Mouse (Mus musculus): ENCODE data around the gene Gm10277. TPM values are rescaled to one million over a fixed set of nuclear protein-coding genes. Genes with fewer than 3 reads are reported as not detected.
A peak's percentile ranks its signal among the peaks of the same experiment; 100 is the strongest.

Gene Gm10277
- polyA plus RNA-seq (2016; fragmentation: Nextera tagmentation; extraction: Ambion mirVana): 1.1 and 1.4 TPM in 2 replicates

DNA sequence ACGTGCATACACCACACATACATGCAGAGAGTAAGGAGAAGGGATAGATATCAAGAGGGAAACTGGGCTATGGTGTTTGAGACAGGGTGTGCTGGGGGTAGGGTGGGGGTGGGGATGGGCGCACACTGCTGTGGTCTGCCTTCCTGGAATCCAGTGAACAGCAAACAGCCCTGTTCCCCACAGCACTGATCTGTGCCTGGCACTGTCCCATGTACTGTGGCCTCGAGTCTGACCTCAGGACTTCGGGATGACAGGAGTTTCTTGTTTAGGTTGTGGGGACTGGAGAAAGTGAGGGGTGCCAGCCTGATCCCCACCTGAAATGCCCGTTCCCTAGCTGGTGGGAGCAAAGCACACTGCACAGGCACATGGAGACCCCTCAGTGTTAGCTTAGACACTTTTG is at the start of gene Gm10277:
TSS of gene Gm10277 (minus strand) at position 41 of the 400 bp plus-strand sequence.
- 85% methylated on average over 5 of the region's 5 CpGs for WGBS
- H3K4me1 ChIP-seq: peaks cover 62% of the 10 kb centered on the region
- H3K27ac ChIP-seq: peak within 1 kb of the TSS; percentile 74; the same call in 1 of the 2 replicates

DNA sequence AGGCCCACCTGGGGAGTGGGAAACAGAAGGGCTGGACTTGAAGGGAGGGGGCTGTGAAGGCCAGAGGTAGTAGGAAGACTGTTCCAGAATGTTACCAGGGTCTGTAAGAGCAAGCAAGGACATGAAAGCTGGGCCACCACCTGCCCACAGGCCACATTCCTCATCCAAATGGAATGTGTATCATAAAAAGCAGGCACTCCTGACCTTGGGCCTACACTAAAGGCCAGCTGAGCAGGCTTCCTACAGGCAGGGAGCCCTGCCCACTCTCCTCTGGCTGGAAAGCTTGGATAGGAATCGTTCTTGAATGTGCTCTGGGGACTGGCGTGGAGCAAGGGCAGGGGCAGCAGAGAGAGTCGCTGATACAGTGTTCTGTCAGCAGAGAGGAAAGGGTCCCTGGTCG is 49.2 kb upstream of the Gm10277 start:
- peaks cover 71% of the 10 kb centered on the region for H3K36me3 ChIP-seq
- no peak overlapping the region; the same call in 1 of the 2 replicates for H3K27ac ChIP-seq

More for the DNA sequence above, at the start of gene Gm10277:
- H3K36me3 ChIP-seq: peaks cover 9% of the 10 kb centered on the region
- DNase-seq (ENCODE audit: low spot score): no peak
- no peaks in the 10 kb centered on the region for H3K27me3 ChIP-seq (ENCODE audit: low read depth, poor library complexity, severe bottlenecking)
- H3K9me3 ChIP-seq (replicated peaks): no peaks in the 10 kb centered on the region
- no peak within 1 kb of the TSS for H3K4me3 ChIP-seq

DNA sequence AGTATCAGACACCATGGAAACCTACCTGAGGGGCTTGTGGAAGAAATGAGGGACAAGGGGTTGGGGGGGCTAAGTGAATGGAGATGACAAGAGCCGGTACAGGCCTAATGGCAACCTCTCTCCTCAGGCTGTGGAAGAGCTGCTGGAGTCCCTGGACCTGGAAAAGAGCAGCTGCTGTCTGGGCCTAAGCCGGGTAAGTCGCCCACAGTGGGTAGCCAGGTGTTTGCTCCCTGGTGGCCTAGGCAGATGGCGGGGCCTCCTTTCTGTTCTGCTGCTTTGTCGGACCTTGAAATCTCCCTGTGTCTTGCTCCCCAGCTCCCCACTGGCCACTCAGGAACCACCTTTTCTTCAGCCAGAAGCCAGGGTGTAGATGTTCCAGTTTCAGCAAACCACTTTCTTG is 48.7 kb upstream of the Gm10277 start:
- Histone ChIP-seq H3K4me3 (no peak overlapping the region), H3K36me3 (peaks cover 66% of the 10 kb centered on the region), H3K4me1 (peaks cover 26% of the 10 kb centered on the region), H3K9me3 (replicated peaks) (no peaks in the 10 kb centered on the region), H3K27ac (no peak overlapping the region; the same call in 1 of the 2 replicates), H3K27me3 (ENCODE audit: low read depth, poor library complexity, severe bottlenecking) (peaks cover 56% of the 10 kb centered on the region)
- no peak for DNase-seq (ENCODE audit: low spot score)
- WGBS: 69% methylated on average over 5 of the region's 5 CpGs

More for the DNA sequence above, 49.2 kb upstream of the Gm10277 start:
- H3K9me3 ChIP-seq (replicated peaks): no peaks in the 10 kb centered on the region
- no peak overlapping the region for H3K4me3 ChIP-seq
- H3K4me1 ChIP-seq: peaks cover 31% of the 10 kb centered on the region
- H3K27me3 ChIP-seq (ENCODE audit: low read depth, poor library complexity, severe bottlenecking): peaks cover 60% of the 10 kb centered on the region
- DNase-seq (ENCODE audit: low spot score): no peak
- WGBS: 65% methylated on average over 4 of the region's 4 CpGs

DNA sequence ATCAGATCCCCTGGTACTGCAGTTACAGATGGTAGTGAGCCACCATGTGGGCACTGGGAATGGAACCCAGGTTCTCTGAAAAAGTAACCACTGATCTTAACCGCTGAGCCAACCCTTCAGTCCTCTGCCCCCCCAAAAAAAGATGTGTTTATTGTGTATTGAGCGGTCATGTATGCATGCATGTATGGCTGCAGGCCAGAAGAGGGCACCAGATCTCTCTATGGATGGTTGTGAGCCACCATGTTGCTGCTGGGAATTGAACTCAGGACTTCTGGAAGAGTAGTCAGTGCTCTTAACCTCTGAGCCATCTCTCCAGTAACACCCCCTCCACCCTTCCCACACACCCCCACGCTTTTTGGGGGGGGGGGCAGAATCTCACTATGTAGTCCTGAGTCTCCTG is 47.6 kb upstream of the Gm10277 start:
- no peak for DNase-seq (ENCODE audit: low spot score)
- H3K4me3 ChIP-seq: no peak overlapping the region
- H3K27ac ChIP-seq: no peak overlapping the region
- 74% methylated on average over 3 of the region's 3 CpGs for WGBS
- H3K9me3 ChIP-seq (replicated peaks): no peaks in the 10 kb centered on the region
- H3K4me1 ChIP-seq: peaks cover 24% of the 10 kb centered on the region
- H3K36me3 ChIP-seq: peaks cover 65% of the 10 kb centered on the region
- H3K27me3 ChIP-seq (ENCODE audit: low read depth, poor library complexity, severe bottlenecking): peaks cover 49% of the 10 kb centered on the region

DNA sequence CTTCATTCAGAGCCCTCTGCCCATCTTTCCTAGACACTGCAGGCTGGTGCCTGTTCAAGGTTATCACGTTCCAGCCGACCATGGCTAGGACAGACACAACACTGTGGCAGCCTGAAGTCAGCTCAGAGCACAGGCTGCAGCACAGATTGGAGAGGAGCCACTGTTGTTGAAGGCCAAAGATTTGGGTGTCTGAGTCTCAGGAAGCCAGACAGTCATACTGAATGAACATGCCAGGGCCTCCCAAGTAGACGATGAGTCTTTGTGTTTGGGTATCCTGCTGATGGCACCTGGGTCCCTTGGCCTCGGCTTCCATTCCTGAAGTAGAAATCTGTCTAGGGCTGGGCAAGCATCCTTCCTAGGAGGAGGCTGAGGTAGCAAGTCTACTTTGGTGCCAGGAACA is 45.0 kb upstream of the Gm10277 start:
- peaks cover 42% of the 10 kb centered on the region for H3K27me3 ChIP-seq (ENCODE audit: low read depth, poor library complexity, severe bottlenecking)
- DNase-seq (ENCODE audit: low spot score): no peak
- WGBS: 86% methylated on average over 4 of the region's 4 CpGs
- peaks cover 25% of the 10 kb centered on the region for H3K4me1 ChIP-seq
- H3K36me3 ChIP-seq: peaks cover 76% of the 10 kb centered on the region
- no peak overlapping the region for H3K27ac ChIP-seq
- no peaks in the 10 kb centered on the region for H3K9me3 ChIP-seq (replicated peaks)
- no peak overlapping the region for H3K4me3 ChIP-seq

DNA sequence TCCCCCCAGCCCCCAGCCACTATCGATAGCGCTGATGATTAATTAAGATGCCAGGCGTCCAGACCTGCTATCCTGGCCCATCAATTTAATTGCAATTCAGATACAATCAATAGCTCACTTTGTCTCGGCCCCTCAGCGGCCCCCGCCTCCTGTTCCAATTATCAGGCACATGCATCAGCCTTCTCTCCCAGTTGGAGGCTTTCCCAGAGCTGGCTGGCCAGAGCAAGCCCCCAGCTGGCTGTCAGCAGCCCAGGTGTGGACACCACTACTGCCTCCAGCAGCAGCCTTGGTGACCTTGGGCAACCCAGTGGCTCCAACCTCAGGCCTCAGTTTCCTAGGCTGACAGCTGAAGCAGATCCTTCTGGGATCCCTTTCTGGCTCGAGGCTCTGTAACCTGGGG is 43.3 kb upstream of the Gm10277 start:
- H3K4me1 ChIP-seq: peaks cover 15% of the 10 kb centered on the region
- no peak overlapping the region for H3K27ac ChIP-seq
- no peaks in the 10 kb centered on the region for H3K9me3 ChIP-seq (replicated peaks)
- H3K27me3 ChIP-seq (ENCODE audit: low read depth, poor library complexity, severe bottlenecking): peaks cover 41% of the 10 kb centered on the region
- no peak for DNase-seq (ENCODE audit: low spot score)
- WGBS: 56% methylated on average over 7 of the region's 7 CpGs
- H3K36me3 ChIP-seq: peaks cover 66% of the 10 kb centered on the region
- no peak overlapping the region for H3K4me3 ChIP-seq

DNA sequence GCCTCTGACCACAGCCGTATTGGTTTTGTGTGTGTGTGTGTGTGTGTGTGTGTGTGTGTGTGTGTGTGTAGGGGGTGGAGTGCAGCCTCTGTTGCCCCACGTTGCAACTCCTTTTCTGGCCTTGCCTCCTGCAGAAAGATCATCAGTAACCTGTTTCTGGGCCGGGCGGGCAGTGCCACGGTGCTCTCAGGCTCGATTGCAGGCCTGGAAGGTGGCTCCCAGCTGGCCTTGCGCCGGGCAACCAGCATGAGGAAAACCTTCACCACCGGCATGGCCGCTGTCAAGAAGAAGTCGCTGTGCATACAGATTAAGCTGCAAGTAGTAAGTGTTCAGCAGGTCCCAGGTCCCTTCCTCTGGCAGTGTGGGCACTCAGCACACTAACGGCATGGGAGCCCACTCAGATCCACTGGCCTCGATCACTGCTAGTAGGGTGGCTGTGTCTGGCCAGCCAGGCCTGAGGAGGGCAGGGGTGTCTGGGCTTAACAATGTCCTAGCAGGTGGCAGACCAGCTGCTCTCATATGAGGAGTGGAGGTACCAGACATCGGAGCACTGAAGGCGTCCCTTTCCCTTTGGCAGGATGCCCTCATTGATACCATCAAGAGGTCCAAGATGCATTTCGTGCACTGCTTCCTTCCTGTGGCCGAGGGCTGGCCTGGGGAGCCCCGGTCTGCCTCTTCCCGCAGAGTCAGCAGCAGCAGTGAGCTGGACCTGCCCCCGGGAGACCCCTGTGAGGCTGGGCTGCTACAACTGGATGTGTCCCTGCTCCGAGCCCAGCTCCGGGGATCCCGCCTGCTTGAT is 41.7 kb upstream of the Gm10277 start:
- H3K9me3 ChIP-seq (replicated peaks): no peaks in the 10 kb centered on the region
- H3K36me3 ChIP-seq: peaks cover 59% of the 10 kb centered on the region
- H3K27ac ChIP-seq: no peak overlapping the region
- peaks cover 35% of the 10 kb centered on the region for H3K27me3 ChIP-seq (ENCODE audit: low read depth, poor library complexity, severe bottlenecking)
- WGBS: 81% methylated on average over 23 of the region's 23 CpGs
- no peak for DNase-seq (ENCODE audit: low spot score)
- H3K4me1 ChIP-seq: peaks cover 15% of the 10 kb centered on the region
- no peak overlapping the region for H3K4me3 ChIP-seq

DNA sequence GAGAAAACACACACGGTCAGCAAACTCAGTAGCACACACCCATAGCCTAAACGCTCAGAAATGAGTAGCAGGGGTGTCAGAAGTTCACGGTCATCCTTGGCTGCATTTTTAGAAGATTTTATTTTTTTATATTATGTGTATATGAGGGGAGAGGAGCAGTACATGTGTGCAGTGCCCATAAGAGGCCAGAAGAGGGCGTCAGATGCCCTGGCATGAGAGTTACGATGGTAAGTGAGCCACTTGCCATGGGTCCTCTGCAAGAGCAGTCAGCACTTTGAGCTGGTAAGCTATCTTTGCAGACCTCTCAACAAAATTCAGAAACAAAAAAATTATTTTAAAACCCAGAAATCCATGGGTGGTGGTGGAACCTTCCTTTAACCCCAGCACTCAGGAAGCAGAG is 40.6 kb upstream of the Gm10277 start:
- no peak for DNase-seq (ENCODE audit: low spot score)
- Histone ChIP-seq H3K27me3 (ENCODE audit: low read depth, poor library complexity, severe bottlenecking) (peaks cover 41% of the 10 kb centered on the region), H3K9me3 (replicated peaks) (no peaks in the 10 kb centered on the region), H3K27ac (no peak overlapping the region), H3K36me3 (peaks cover 65% of the 10 kb centered on the region), H3K4me1 (peaks cover 15% of the 10 kb centered on the region), H3K4me3 (no peak overlapping the region)
- WGBS: 89% methylated on average over 5 of the region's 5 CpGs

DNA sequence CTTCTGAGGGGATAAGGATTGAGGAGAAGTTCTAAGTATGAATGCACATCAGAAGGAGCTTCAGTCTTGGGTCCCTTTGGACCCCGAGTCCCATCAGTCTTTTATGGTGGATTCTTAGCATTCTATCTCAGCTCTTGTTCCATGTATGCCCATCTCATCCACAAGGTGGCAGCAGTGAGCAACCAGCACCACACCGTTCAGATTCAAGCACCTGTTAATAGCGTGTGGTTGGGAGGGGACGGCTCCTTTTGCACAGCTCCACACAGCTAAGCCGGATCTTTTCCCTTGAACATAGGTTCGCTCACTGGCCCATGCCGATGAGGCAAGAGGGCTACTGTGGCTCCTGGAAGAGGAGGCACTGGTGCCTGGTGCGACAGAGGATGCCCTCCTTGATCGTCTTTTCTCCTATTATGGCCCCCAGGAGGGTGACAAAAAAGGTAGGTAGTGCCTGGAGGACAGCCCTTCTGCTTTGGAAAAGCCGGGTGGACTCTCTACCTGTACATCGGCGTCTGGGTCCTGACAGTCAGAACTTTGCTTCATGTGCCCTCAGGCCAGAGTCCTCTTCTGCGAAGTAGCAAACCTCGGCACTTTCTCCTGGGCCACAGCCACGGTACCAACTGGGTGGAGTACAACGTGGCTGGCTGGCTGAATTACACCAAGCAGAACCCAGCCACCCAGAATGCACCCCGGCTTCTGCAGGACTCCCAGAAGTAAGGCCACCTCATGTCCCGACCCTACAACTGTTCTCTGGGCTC is 39.9 kb upstream of the Gm10277 start:
- WGBS: 59% methylated on average over 18 of the region's 18 CpGs
- Histone ChIP-seq H3K9me3 (replicated peaks) (no peaks in the 10 kb centered on the region), H3K27me3 (ENCODE audit: low read depth, poor library complexity, severe bottlenecking) (peaks cover 41% of the 10 kb centered on the region), H3K36me3 (peaks cover 58% of the 10 kb centered on the region), H3K4me1 (peaks cover 20% of the 10 kb centered on the region), H3K4me3 (no peak overlapping the region), H3K27ac (no peak overlapping the region)
- DNase-seq (ENCODE audit: low spot score): peak; percentile 87

DNA sequence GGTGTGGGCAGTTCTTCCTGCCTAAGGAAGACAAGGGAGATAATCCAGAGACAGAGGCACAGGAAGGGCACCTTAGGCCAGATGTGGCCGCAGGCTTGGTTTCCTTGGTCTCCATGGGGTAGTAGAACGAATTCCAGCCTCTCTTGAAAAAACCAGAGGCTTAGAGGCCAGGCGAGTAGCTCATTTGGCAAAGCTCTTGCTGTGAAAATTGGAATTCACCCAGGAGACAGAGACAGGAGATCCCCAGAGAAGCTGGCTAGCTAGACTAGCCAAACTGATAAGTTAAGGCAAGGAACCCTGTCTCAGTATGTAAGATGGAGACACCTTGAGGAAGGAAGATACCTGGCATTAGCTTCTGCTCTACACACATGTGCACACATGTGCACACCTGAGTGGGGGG is 38.8 kb upstream of the Gm10277 start:
- Histone ChIP-seq H3K27ac (no peak overlapping the region), H3K4me3 (no peak overlapping the region), H3K36me3 (peaks cover 54% of the 10 kb centered on the region), H3K9me3 (replicated peaks) (no peaks in the 10 kb centered on the region), H3K4me1 (peaks cover 23% of the 10 kb centered on the region), H3K27me3 (ENCODE audit: low read depth, poor library complexity, severe bottlenecking) (peaks cover 41% of the 10 kb centered on the region)
- 40% methylated on average over 3 of the region's 3 CpGs for WGBS
- DNase-seq (ENCODE audit: low spot score): no peak

DNA sequence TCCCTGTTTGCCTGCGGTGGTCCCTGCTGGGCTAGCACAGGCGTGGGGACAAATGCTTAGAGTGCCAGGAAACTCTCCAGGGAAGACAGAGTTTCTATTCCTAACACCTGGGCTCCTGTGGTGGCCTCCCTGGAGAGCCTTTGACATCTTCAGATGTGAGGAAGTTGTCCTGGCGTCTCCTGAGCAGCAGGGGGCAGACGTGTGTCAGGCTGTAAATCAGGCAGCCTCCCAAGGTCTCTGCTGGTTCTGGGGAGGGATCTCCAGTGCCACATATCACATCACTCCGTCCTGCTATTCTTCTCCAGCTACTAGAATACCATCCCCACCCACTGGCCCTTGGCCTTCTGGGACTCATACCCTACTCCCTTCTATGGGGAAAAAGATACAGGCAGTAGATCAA is 38.3 kb upstream of the Gm10277 start:
- Histone ChIP-seq H3K36me3 (peaks cover 56% of the 10 kb centered on the region), H3K27ac (no peak overlapping the region)
- WGBS: 2% methylated on average over 5 of the region's 5 CpGs

DNA sequence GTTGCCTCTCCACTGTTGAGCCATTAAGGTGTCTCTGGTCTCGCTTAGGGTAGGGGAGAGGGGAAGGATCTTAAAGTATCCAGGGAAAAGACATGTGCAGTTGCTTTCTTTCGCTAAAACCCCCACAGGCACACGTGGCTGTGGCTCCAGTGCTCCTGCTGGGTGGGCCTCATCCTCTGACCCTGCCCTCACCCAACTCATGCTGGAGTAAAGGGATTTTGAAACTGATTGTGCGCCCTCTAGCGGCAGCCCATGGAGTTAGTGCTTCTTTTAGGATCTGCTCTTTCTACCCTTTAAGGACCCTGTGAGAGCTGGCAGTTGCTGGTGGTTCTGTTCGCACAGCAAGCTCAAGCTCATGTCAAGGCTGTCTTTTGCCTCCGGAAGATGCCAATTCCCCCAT is 35.2 kb upstream of the Gm10277 start:
- peak; percentile 91 for DNase-seq (ENCODE audit: low spot score)
- 15% methylated on average over 7 of the region's 7 CpGs for WGBS
- H3K27me3 ChIP-seq (ENCODE audit: low read depth, poor library complexity, severe bottlenecking): peaks cover 20% of the 10 kb centered on the region; the same call in 1 of the 2 replicates
- no peak overlapping the region for H3K27ac ChIP-seq
- H3K36me3 ChIP-seq: peaks cover 60% of the 10 kb centered on the region
- no peak overlapping the region for H3K4me3 ChIP-seq
- no peaks in the 10 kb centered on the region for H3K9me3 ChIP-seq (replicated peaks)
- H3K4me1 ChIP-seq: peaks cover 8% of the 10 kb centered on the region; the same call in 1 of the 2 replicates

More for the DNA sequence above, 38.3 kb upstream of the Gm10277 start:
- H3K4me1 ChIP-seq: peaks cover 21% of the 10 kb centered on the region
- H3K9me3 ChIP-seq (replicated peaks): no peaks in the 10 kb centered on the region
- H3K4me3 ChIP-seq: no peak overlapping the region
- peak; percentile 72 for DNase-seq (ENCODE audit: low spot score)
- peaks cover 41% of the 10 kb centered on the region for H3K27me3 ChIP-seq (ENCODE audit: low read depth, poor library complexity, severe bottlenecking)

DNA sequence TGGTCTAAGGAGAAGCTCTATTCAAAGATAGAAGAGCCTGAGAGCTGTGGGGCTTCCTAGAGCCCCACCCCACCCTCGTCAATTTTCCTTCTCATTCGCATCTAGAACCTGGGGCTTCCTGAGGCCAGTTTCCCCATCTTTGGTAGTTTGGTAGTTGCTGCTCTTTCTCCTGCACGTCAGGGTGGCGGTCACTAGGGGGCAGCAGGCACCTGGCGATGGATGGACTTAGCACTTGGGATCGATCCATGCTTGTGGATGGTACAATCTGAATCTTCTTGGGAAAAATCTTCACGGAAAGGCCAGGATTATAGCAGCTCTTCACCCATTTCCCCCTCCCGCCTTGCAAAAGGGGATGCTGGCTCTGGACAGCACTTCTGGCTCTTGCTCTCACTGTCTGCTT is 34.1 kb upstream of the Gm10277 start:
- Histone ChIP-seq H3K27me3 (ENCODE audit: low read depth, poor library complexity, severe bottlenecking) (peaks cover 13% of the 10 kb centered on the region; the same call in 1 of the 2 replicates), H3K4me1 (peaks cover 8% of the 10 kb centered on the region; the same call in 1 of the 2 replicates), H3K4me3 (no peak overlapping the region), H3K36me3 (peaks cover 58% of the 10 kb centered on the region), H3K27ac (no peak overlapping the region), H3K9me3 (replicated peaks) (no peaks in the 10 kb centered on the region)
- peak; percentile 70 for DNase-seq (ENCODE audit: low spot score)
- 17% methylated on average over 8 of the region's 8 CpGs for WGBS

All from limb, embryonic 10.5 days (tissue).